Mouse (Mus musculus) hindbrain, embryonic 10.5 days (tissue): ENCODE data around the gene Gm27027. TPM values are rescaled to one million over a fixed set of nuclear protein-coding genes. Genes with fewer than 3 reads are reported as not detected.

Experiments
- DNase-seq: peaks from one replicate; pipeline ENCODE4 v3.0.0-alpha.2; 2017; ENCODE audit warnings: low spot score
- H3K27ac ChIP-seq: fragments of 300-500 bp; sonication (generic); 2 replicates; pipeline ENCODE4 v1.5.1; 2016; ENCODE audit warnings: mild to moderate bottlenecking, moderate library complexity
- H3K27me3 ChIP-seq: fragments of 300-500 bp; sonication (generic); 2 replicates; pipeline ENCODE4 v1.6.1; 2016; ENCODE audit warnings: mild to moderate bottlenecking; ENCODE audit not compliant: poor library complexity, insufficient read depth, severe bottlenecking
- H3K36me3 ChIP-seq: fragments of 300-500 bp; sonication (generic); 2 replicates; pipeline ENCODE4 v1.6.1; 2016; ENCODE audit warnings: mild to moderate bottlenecking, moderate library complexity
- H3K4me1 ChIP-seq: fragments of 300-500 bp; sonication (generic); replicated peaks from 2 replicates; pipeline ENCODE4 v1.6.1; 2016; ENCODE audit warnings: mild to moderate bottlenecking
- H3K4me3 ChIP-seq: fragments of 300-500 bp; sonication (generic); 2 replicates; pipeline ENCODE4 v1.5.1; 2016; ENCODE audit warnings: mild to moderate bottlenecking, moderate library complexity
- H3K9me3 ChIP-seq: fragments of 300-500 bp; sonication (generic); 2 replicates; pipeline ENCODE4 v1.6.1; 2016; ENCODE audit warnings: mild to moderate bottlenecking, moderate library complexity
- WGBS: fragments of 180-500 bp; shearing (Covaris S2); methylation state at CpG from one replicate; pipeline ENCODE4 v1.1.7; 2016; 5-methylcytosine and 5-hydroxymethylcytosine counted together
- polyA plus RNA-seq: library from polyadenylated mRNA; unstranded; fragments of >200 nt; fragmentation: Nextera tagmentation; extraction: Ambion mirVana; gene quantifications from 2 replicates; pipeline ENCODE4 v1.2.1, GENCODE M21; 2016

Gm27027 gene
- polyA plus RNA-seq, 1 experiment from 2014 or later, result not detected

GRCm38 (mm10) chr2:93964494-93965160, 31.5 kb downstream of the Gm27027 start:
- 65% methylated on average over 7 of the region's 7 CpGs for WGBS
- DNase-seq, result no peak
- no peak overlapping the region for H3K4me3 ChIP-seq
- H3K4me1 ChIP-seq, result peaks cover 7% of the 10 kb centered on the region
- H3K27ac ChIP-seq, result no peak overlapping the region
- no peaks in the 10 kb centered on the region for H3K9me3 ChIP-seq
- H3K27me3 ChIP-seq, result peaks cover 9% of the 10 kb centered on the region; the same call in 1 of the 2 replicates
- H3K36me3 ChIP-seq, result no peaks in the 10 kb centered on the region

- Histone ChIP-seq H3K4me3 (no peak overlapping the region), H3K27me3 (peaks cover 12% of the 10 kb centered on the region), H3K27ac (no peak overlapping the region), H3K4me1 (peaks cover 7% of the 10 kb centered on the region), H3K9me3 (no peaks in the 10 kb centered on the region), H3K36me3 (no peaks in the 10 kb centered on the region)
- no peak for DNase-seq
- 81% methylated on average over 1 of the region's 1 CpGs for WGBS
Measured at GRCm38 (mm10) chr2:93963802-93964201, 32.4 kb downstream of the Gm27027 start.

GRCm38 (mm10) chr2:93961716-93962115, 34.4 kb downstream of the Gm27027 start:
- no peaks in the 10 kb centered on the region for H3K36me3 ChIP-seq
- peaks cover 33% of the 10 kb centered on the region for H3K27me3 ChIP-seq
- no peak overlapping the region for H3K27ac ChIP-seq
- no peak overlapping the region for H3K4me3 ChIP-seq
- DNase-seq, result no peak
- H3K4me1 ChIP-seq, result peaks cover 16% of the 10 kb centered on the region
- 78% methylated on average over 8 of the region's 8 CpGs for WGBS
- H3K9me3 ChIP-seq, result no peaks in the 10 kb centered on the region

GRCm38 (mm10) chr2:93959346-93959745, 36.8 kb downstream of the Gm27027 start:
- Histone ChIP-seq H3K27me3 (peaks cover 56% of the 10 kb centered on the region), H3K9me3 (no peaks in the 10 kb centered on the region), H3K27ac (no peak overlapping the region), H3K36me3 (no peaks in the 10 kb centered on the region), H3K4me1 (peaks cover 33% of the 10 kb centered on the region), H3K4me3 (no peak overlapping the region)
- WGBS, result 78% methylated on average over 8 of the region's 8 CpGs
- DNase-seq, result no peak

- Histone ChIP-seq H3K36me3 (no peaks in the 10 kb centered on the region), H3K27ac (no peak overlapping the region), H3K9me3 (no peaks in the 10 kb centered on the region), H3K27me3 (peaks cover 68% of the 10 kb centered on the region), H3K4me1 (peaks cover 36% of the 10 kb centered on the region), H3K4me3 (no peak overlapping the region)
- no peak for DNase-seq
- 69% methylated on average over 3 of the region's 3 CpGs for WGBS
Measured at GRCm38 (mm10) chr2:93958216-93958615, 37.9 kb downstream of the Gm27027 start.

- no peak for DNase-seq
- Histone ChIP-seq H3K36me3 (no peaks in the 10 kb centered on the region), H3K9me3 (no peaks in the 10 kb centered on the region), H3K4me1 (peaks cover 36% of the 10 kb centered on the region), H3K4me3 (no peak overlapping the region), H3K27ac (no peak overlapping the region), H3K27me3 (peaks cover 72% of the 10 kb centered on the region)
- 56% methylated on average over 8 of the region's 8 CpGs for WGBS
Measured at GRCm38 (mm10) chr2:93957785-93958175, 38.4 kb downstream of the Gm27027 start.

GRCm38 (mm10) chr2:93956908-93957784, 39.0 kb downstream of the Gm27027 start, which contains the start of gene Gm13889:
Gm13889 (minus strand) TSS chr2:93957201.
- DNase-seq, result peak; percentile 55
- H3K4me3 ChIP-seq, result peak within 1 kb of the TSS; percentile 71
- peaks cover 76% of the 10 kb centered on the region for H3K27me3 ChIP-seq
- peaks cover 36% of the 10 kb centered on the region for H3K4me1 ChIP-seq
- peak within 1 kb of the TSS; percentile 87 for H3K27ac ChIP-seq
- no peaks in the 10 kb centered on the region for H3K9me3 ChIP-seq
- 4% methylated on average over 61 of the region's 62 CpGs for WGBS
- H3K36me3 ChIP-seq, result no peaks in the 10 kb centered on the region

- DNase-seq, result peak; percentile 79
- H3K27ac ChIP-seq, result peak overlapping the region; percentile 87
- H3K4me3 ChIP-seq, result peak overlapping the region; percentile 71
- WGBS, result under 1% methylated on average over 44 of the region's 44 CpGs
- no peaks in the 10 kb centered on the region for H3K9me3 ChIP-seq
- no peaks in the 10 kb centered on the region for H3K36me3 ChIP-seq
- peaks cover 76% of the 10 kb centered on the region for H3K27me3 ChIP-seq
- H3K4me1 ChIP-seq, result peaks cover 36% of the 10 kb centered on the region
Measured at GRCm38 (mm10) chr2:93956331-93956801, 39.8 kb downstream of the Gm27027 start.

GRCm38 (mm10) chr2:93955886-93956285, 40.3 kb downstream of the Gm27027 start:
- Histone ChIP-seq H3K4me1 (peaks cover 36% of the 10 kb centered on the region), H3K4me3 (peak overlapping the region; percentile 71), H3K27ac (peak overlapping the region; percentile 87), H3K9me3 (no peaks in the 10 kb centered on the region), H3K27me3 (peaks cover 76% of the 10 kb centered on the region), H3K36me3 (no peaks in the 10 kb centered on the region)
- under 1% methylated on average over 31 of the region's 31 CpGs for WGBS
- DNase-seq, result no peak

GRCm38 (mm10) chr2:93954781-93955578, 41.2 kb downstream of the Gm27027 start:
- under 1% methylated on average over 32 of the region's 32 CpGs for WGBS
- H3K27ac ChIP-seq, result no peak overlapping the region
- H3K4me1 ChIP-seq, result peaks cover 36% of the 10 kb centered on the region

GRCm38 (mm10) chr2:93953726-93954125, 42.4 kb downstream of the Gm27027 start:
- Histone ChIP-seq H3K27ac (no peak overlapping the region), H3K36me3 (no peaks in the 10 kb centered on the region), H3K4me1 (peaks cover 36% of the 10 kb centered on the region), H3K4me3 (no peak overlapping the region), H3K27me3 (peaks cover 68% of the 10 kb centered on the region), H3K9me3 (no peaks in the 10 kb centered on the region)
- DNase-seq, result no peak
- 86% methylated on average over 9 of the region's 9 CpGs for WGBS

More at GRCm38 (mm10) chr2:93954781-93955578, 41.2 kb downstream of the Gm27027 start:
- Histone ChIP-seq H3K27me3 (peaks cover 69% of the 10 kb centered on the region), H3K9me3 (no peaks in the 10 kb centered on the region), H3K4me3 (peak overlapping the region; percentile 71), H3K36me3 (no peaks in the 10 kb centered on the region)
- peak; percentile 44 for DNase-seq

- WGBS, result 61% methylated on average over 5 of the region's 5 CpGs
- Histone ChIP-seq H3K27ac (no peak overlapping the region), H3K27me3 (peaks cover 5% of the 10 kb centered on the region; the same call in 1 of the 2 replicates), H3K36me3 (no peaks in the 10 kb centered on the region), H3K4me3 (no peak overlapping the region), H3K9me3 (peaks cover 8% of the 10 kb centered on the region), H3K4me1 (no peaks in the 10 kb centered on the region; the same call in 1 of the 2 replicates)
- no peak for DNase-seq
Measured at GRCm38 (mm10) chr2:93946976-93947375, 49.2 kb downstream of the Gm27027 start.
